Mouse (Mus musculus) lung, postnatal 4 days (tissue): ENCODE results near the gene Pias4.
"Not testable (repeated sequence)": the region's sequence is repeated elsewhere in the genome, so short reads cannot be mapped to it uniquely, and the experiment has no call there.

Experiments used
- DNase-seq, 2 experiments: peaks; one replicate each; pipeline ENCODE4 v3.0.0; 2021

The Pias4 gene

GRCm38 (mm10) chr10:81190912-81191321, 23.2 kb upstream of the Pias4 start:
- peak; percentile 42 to 44 for DNase-seq

GRCm38 (mm10) chr10:81190236-81190911, 22.7 kb upstream of the Pias4 start:
- peak; percentile 53 to 66 for DNase-seq

GRCm38 (mm10) chr10:81189821-81190220, 22.1 kb upstream of the Pias4 start:
- no peak for DNase-seq

GRCm38 (mm10) chr10:81187161-81187560, 19.4 kb upstream of the Pias4 start:
- peak in 1 of 2 experiments; percentile 25 for DNase-seq

- DNase-seq: peak; percentile 71 to 77
Measured at GRCm38 (mm10) chr10:81184765-81185164, 17.0 kb upstream of the Pias4 start.

GRCm38 (mm10) chr10:81183805-81184204, 16.1 kb upstream of the Pias4 start, which contains the start of gene 4930442H23Rik:
4930442H23Rik (minus strand) TSS chr10:81183849.
- peak in 1 of 2 experiments; percentile 23 for DNase-seq

- DNase-seq: peak; percentile 98
Measured at GRCm38 (mm10) chr10:81182336-81183333, 14.9 kb upstream of the Pias4 start, which contains the start of gene Dapk3. Dapk3 (plus strand) TSS chr10:81183005.

GRCm38 (mm10) chr10:81181860-81182259, 14.1 kb upstream of the Pias4 start:
- DNase-seq: peak in 1 of 2 experiments; percentile 37

GRCm38 (mm10) chr10:81180946-81181345, 13.2 kb upstream of the Pias4 start:
- no peak for DNase-seq

GRCm38 (mm10) chr10:81179451-81180342, 12.0 kb upstream of the Pias4 start:
- DNase-seq: no peak

GRCm38 (mm10) chr10:81178927-81179326, 11.2 kb upstream of the Pias4 start:
- DNase-seq: no peak

- DNase-seq: peak in 1 of 2 experiments; percentile 58
Measured at GRCm38 (mm10) chr10:81177958-81178712, 10.4 kb upstream of the Pias4 start.

- DNase-seq: no peak
Measured at GRCm38 (mm10) chr10:81177491-81177925, 9.8 kb upstream of the Pias4 start.

GRCm38 (mm10) chr10:81176466-81177271, 8.9 kb upstream of the Pias4 start, which contains the start of gene Eef2:
Eef2 (plus strand) TSS chr10:81176631.
- DNase-seq: peak; percentile 99

- no peak for DNase-seq
Measured at GRCm38 (mm10) chr10:81175936-81176465, 8.3 kb upstream of the Pias4 start.

GRCm38 (mm10) chr10:81175345-81175701, 7.6 kb upstream of the Pias4 start:
- not testable (repeated sequence) for DNase-seq

GRCm38 (mm10) chr10:81174617-81175344, 7.1 kb upstream of the Pias4 start:
- DNase-seq: peak; percentile 90 to 94

- DNase-seq: peak; percentile 88 to 90
Measured at GRCm38 (mm10) chr10:81173132-81173531, 5.4 kb upstream of the Pias4 start.

- peak in 1 of 2 experiments; percentile 54 for DNase-seq
Measured at GRCm38 (mm10) chr10:81169411-81169900, 1.7 kb upstream of the Pias4 start.
